ENCODE assay signal across 24 mouse cellular contexts in the genomic region with DNA sequence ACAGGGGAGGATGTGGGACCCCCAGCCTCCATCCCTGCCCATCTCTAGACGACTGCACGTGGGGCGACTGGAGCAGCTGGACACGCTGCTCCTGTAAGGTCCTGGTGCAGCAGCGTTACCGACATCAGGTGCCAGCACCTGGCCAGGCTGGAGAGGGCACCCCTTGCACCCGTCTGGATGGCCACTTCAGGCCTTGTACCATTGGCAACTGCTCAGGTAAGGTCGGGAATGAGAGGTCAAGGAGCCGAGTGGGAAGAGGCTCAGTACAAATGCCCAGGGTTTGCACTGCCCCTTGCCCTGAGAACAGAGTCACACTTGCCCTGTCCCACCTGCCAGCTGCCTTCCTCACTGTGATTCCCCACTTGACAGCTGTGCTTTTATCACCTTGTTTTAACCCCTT. TPM values are rescaled to one million over a fixed set of nuclear protein-coding genes. Genes with fewer than 3 reads are reported as not detected.
A peak's percentile ranks its signal among the peaks of the same experiment; 100 is the strongest.
DNase-seq lines count a peak whose midpoint lies in the region; ATAC-seq lines count a peak whose summit lies in the region.
"Had no signal": no experiment of that assay in that cellular context is flagged by ENCODE, and none has a peak within 500 bp of the region (broad histone marks: within the 10 kb centered on the region; RNA-seq: fewer than 3 reads in every experiment).

No protein-coding gene starts in this region.

- no peak overlapping the region for H3K4me3 ChIP-seq in hindbrain, embryonic 10.5 days
- no peak overlapping the region for H3K4me3 ChIP-seq in hindbrain, embryonic 11.5 days (ENCODE audit: low read depth, low read length)
- H3K4me3 ChIP-seq in neural tube, embryonic 11.5 days (ENCODE audit: low read depth, low read length) = no peak overlapping the region
- no peak overlapping the region for H3K4me3 ChIP-seq in neural tube, embryonic 15.5 days (replicated peaks)
- no peak overlapping the region for H3K4me3 ChIP-seq in forebrain, embryonic 15.5 days
- H3K4me3 ChIP-seq: heart, embryonic 13.5 days; kidney, embryonic 15.5 days; limb, embryonic 10.5 days; limb, embryonic 15.5 days; liver, embryonic 13.5 days; midbrain, embryonic 10.5 days; midbrain, embryonic 15.5 days had no signal

- no peak overlapping the region for H3K9ac ChIP-seq in hindbrain, embryonic 11.5 days (ENCODE audit: low read depth, low read length)
- no peak overlapping the region for H3K9ac ChIP-seq in neural tube, embryonic 11.5 days (ENCODE audit: low read length)
- H3K9ac ChIP-seq in neural tube, embryonic 15.5 days (replicated peaks) = no peak overlapping the region
- no peak overlapping the region for H3K9ac ChIP-seq in forebrain, embryonic 15.5 days (replicated peaks)
- H3K9ac ChIP-seq: heart, embryonic 13.5 days; kidney, embryonic 15.5 days; limb, embryonic 15.5 days; liver, embryonic 13.5 days; lung, embryonic 14.5 days; midbrain, embryonic 15.5 days had no signal

- H3K27me3 ChIP-seq in hindbrain, embryonic 10.5 days (ENCODE audit: insufficient read depth, poor library complexity, severe bottlenecking) = peaks cover 19% of the 10 kb centered on the region
- no peaks in the 10 kb centered on the region for H3K27me3 ChIP-seq in hindbrain, embryonic 11.5 days (ENCODE audit: control insufficient read depth, insufficient read depth, low read length)
- no peaks in the 10 kb centered on the region for H3K27me3 ChIP-seq in neural tube, embryonic 11.5 days (ENCODE audit: control insufficient read depth, insufficient read depth, low read length)
- no peaks in the 10 kb centered on the region for H3K27me3 ChIP-seq in neural tube, embryonic 15.5 days (replicated peaks)
- H3K27me3 ChIP-seq in forebrain, embryonic 15.5 days = no peaks in the 10 kb centered on the region
- H3K27me3 ChIP-seq: limb, embryonic 15.5 days; liver, embryonic 13.5 days; midbrain, embryonic 15.5 days had no signal

- ATAC-seq in hindbrain, embryonic 11.5 days (ENCODE audit: low FRiP score) = no peak
- ATAC-seq in neural tube, embryonic 11.5 days (ENCODE audit: insufficient read depth, low FRiP score, low TSS enrichment) = no peak
- no peak for ATAC-seq in neural tube, embryonic 15.5 days (ENCODE audit: low FRiP score)
- no peak for ATAC-seq in forebrain, embryonic 15.5 days (replicated peaks)
- ATAC-seq: hindbrain, embryonic 16.5 days; midbrain, embryonic 15.5 days had no signal

- H3K27ac ChIP-seq in hindbrain, embryonic 10.5 days = 0 out of 2 replicates have a peak overlapping the region, but pooled peaks have one; percentile 4
- H3K27ac ChIP-seq in hindbrain, embryonic 11.5 days (ENCODE audit: low read depth, low read length) = no peak overlapping the region
- no peak overlapping the region for H3K27ac ChIP-seq in neural tube, embryonic 11.5 days (ENCODE audit: low read depth, low read length)
- H3K27ac ChIP-seq in neural tube, embryonic 15.5 days (replicated peaks) = no peak overlapping the region
- no peak overlapping the region for H3K27ac ChIP-seq in forebrain, embryonic 15.5 days (replicated peaks)
- H3K27ac ChIP-seq: heart, embryonic 13.5 days; kidney, embryonic 15.5 days; limb, embryonic 15.5 days; liver, embryonic 13.5 days; midbrain, embryonic 10.5 days; midbrain, embryonic 15.5 days had no signal

- no peaks in the 10 kb centered on the region for H3K36me3 ChIP-seq in hindbrain, embryonic 10.5 days
- no peaks in the 10 kb centered on the region for H3K36me3 ChIP-seq in hindbrain, embryonic 11.5 days (ENCODE audit: control insufficient read depth, insufficient read depth, low read length)
- H3K36me3 ChIP-seq in neural tube, embryonic 11.5 days (ENCODE audit: control insufficient read depth, insufficient read depth, low read length) = no peaks in the 10 kb centered on the region
- H3K36me3 ChIP-seq in neural tube, embryonic 15.5 days = no peaks in the 10 kb centered on the region
- no peaks in the 10 kb centered on the region for H3K36me3 ChIP-seq in forebrain, embryonic 15.5 days
- H3K36me3 ChIP-seq: G1E; heart, embryonic 13.5 days; kidney, embryonic 15.5 days; limb, embryonic 10.5 days; limb, embryonic 15.5 days; liver, embryonic 13.5 days; midbrain, embryonic 10.5 days; midbrain, embryonic 15.5 days had no signal

- no peak overlapping the region for H3K4me2 ChIP-seq in hindbrain, embryonic 11.5 days (replicated peaks; ENCODE audit: low read depth, low read length)
- no peak overlapping the region for H3K4me2 ChIP-seq in neural tube, embryonic 11.5 days (ENCODE audit: low read depth)
- no peak overlapping the region for H3K4me2 ChIP-seq in neural tube, embryonic 15.5 days
- H3K4me2 ChIP-seq in forebrain, embryonic 15.5 days (replicated peaks) = no peak overlapping the region
- H3K4me2 ChIP-seq: heart, embryonic 13.5 days; kidney, embryonic 15.5 days; limb, embryonic 15.5 days; liver, embryonic 13.5 days; lung, embryonic 14.5 days; midbrain, embryonic 15.5 days had no signal

- H3K4me1 ChIP-seq in hindbrain, embryonic 10.5 days (replicated peaks) = peaks cover 48% of the 10 kb centered on the region
- no peaks in the 10 kb centered on the region; the same call in 1 of the 2 replicates for H3K4me1 ChIP-seq in hindbrain, embryonic 11.5 days (replicated peaks; ENCODE audit: control insufficient read depth, insufficient read depth, low read length)
- H3K4me1 ChIP-seq in neural tube, embryonic 11.5 days (ENCODE audit: control insufficient read depth, insufficient read depth, low read length) = peaks cover 3% of the 10 kb centered on the region; the same call in 1 of the 2 replicates
- peaks cover 9% of the 10 kb centered on the region; the same call in 1 of the 2 replicates for H3K4me1 ChIP-seq in neural tube, embryonic 15.5 days
- peaks cover 4% of the 10 kb centered on the region for H3K4me1 ChIP-seq in forebrain, embryonic 15.5 days
- H3K4me1 ChIP-seq: midbrain, embryonic 15.5 days had no signal

- WGBS in hindbrain, embryonic 10.5 days = 71% methylated on average over 9 of the region's 9 CpGs
- WGBS in hindbrain, embryonic 11.5 days = 69% methylated on average over 9 of the region's 9 CpGs
- WGBS in neural tube, embryonic 11.5 days = 72% methylated on average over 9 of the region's 9 CpGs
- WGBS in neural tube, embryonic 15.5 days = 72% methylated on average over 9 of the region's 9 CpGs
- WGBS in forebrain, embryonic 15.5 days = 70% methylated on average over 9 of the region's 9 CpGs

- no peaks in the 10 kb centered on the region for H3K9me3 ChIP-seq in hindbrain, embryonic 10.5 days
- no peaks in the 10 kb centered on the region for H3K9me3 ChIP-seq in hindbrain, embryonic 11.5 days (ENCODE audit: control insufficient read depth, low read length)
- no peaks in the 10 kb centered on the region for H3K9me3 ChIP-seq in neural tube, embryonic 11.5 days (ENCODE audit: control insufficient read depth, low read length)
- H3K9me3 ChIP-seq in neural tube, embryonic 15.5 days (replicated peaks) = no peaks in the 10 kb centered on the region
- H3K9me3 ChIP-seq in forebrain, embryonic 15.5 days = no peaks in the 10 kb centered on the region
- H3K9me3 ChIP-seq: heart, embryonic 13.5 days; kidney, embryonic 15.5 days; limb, embryonic 10.5 days; limb, embryonic 15.5 days; liver, embryonic 13.5 days; midbrain, embryonic 10.5 days; midbrain, embryonic 15.5 days had no signal

- no peak for DNase-seq in hindbrain, embryonic 10.5 days (ENCODE audit: low spot score)
- no peak for DNase-seq in hindbrain, embryonic 11.5 days (ENCODE audit: low spot score)
- peak; percentile 9 for DNase-seq in neural tube, embryonic 11.5 days (ENCODE audit: low spot score)
- peak; percentile 33 for DNase-seq in lung, postnatal 10 days
- DNase-seq in frontal cortex, postnatal 36 days (ENCODE audit: low spot score in 2 of 2) = no peak
- DNase-seq: adrenal gland, adult 8-10 months; cerebellum, adult 2 months; cerebellum, postnatal 25 days; heart, postnatal 10 days; layer of hippocampus, postnatal 36 days; liver, embryonic 13.5 days; lung, embryonic 14.5 days; right cerebral cortex, adult 18-20 months; thymus, postnatal 14 days had no signal

RNA-seq across cellular contexts. Expression of a gene that starts 43.3 kb away (rescaled TPM):
- polyA plus RNA-seq in hindbrain, embryonic 10.5 days (2016; fragmentation: Nextera tagmentation; extraction: Ambion mirVana) = 0.50 and 0.64 TPM in 2 replicates
- 0.05 and 0.17 TPM in 2 replicates for polyA plus RNA-seq in hindbrain, embryonic 11.5 days (2014; fragmentation: Nextera tagmentation; extraction: Ambion mirVana)
- 0.15 and 0.34 TPM in 2 replicates for polyA plus RNA-seq in neural tube, embryonic 11.5 days (2014; fragmentation: Nextera tagmentation; extraction: Ambion mirVana)
- 0.34 and 0.54 TPM in 2 replicates for polyA plus RNA-seq in neural tube, embryonic 15.5 days (2015; fragmentation: Nextera tagmentation; extraction: Ambion mirVana)
- 0.13 and 0.70 TPM in 2 replicates for polyA plus RNA-seq in forebrain, embryonic 15.5 days (2015; fragmentation: Nextera tagmentation; extraction: Ambion mirVana)
- polyA plus RNA-seq: G1E had no signal

RNA-seq across cellular contexts. Expression of a gene that starts 45.7 kb away (rescaled TPM):
- 12.4 and 16.2 TPM in 2 replicates for polyA plus RNA-seq in hindbrain, embryonic 10.5 days (2016; fragmentation: Nextera tagmentation; extraction: Ambion mirVana)
- polyA plus RNA-seq in hindbrain, embryonic 11.5 days (2014; fragmentation: Nextera tagmentation; extraction: Ambion mirVana) = 13.3 and 14.9 TPM in 2 replicates
- 11.4 and 14.4 TPM in 2 replicates for polyA plus RNA-seq in neural tube, embryonic 11.5 days (2014; fragmentation: Nextera tagmentation; extraction: Ambion mirVana)
- 27.6 and 33.6 TPM in 2 replicates for polyA plus RNA-seq in neural tube, embryonic 15.5 days (2015; fragmentation: Nextera tagmentation; extraction: Ambion mirVana)
- polyA plus RNA-seq in forebrain, embryonic 15.5 days (2015; fragmentation: Nextera tagmentation; extraction: Ambion mirVana) = 30.0 and 34.2 TPM in 2 replicates

RNA-seq across cellular contexts. Expression of a gene that starts 46.1 kb away (rescaled TPM):
- 45.7 and 62.2 TPM in 2 replicates for polyA plus RNA-seq in hindbrain, embryonic 10.5 days (2016; fragmentation: Nextera tagmentation; extraction: Ambion mirVana)
- polyA plus RNA-seq in hindbrain, embryonic 11.5 days (2014; fragmentation: Nextera tagmentation; extraction: Ambion mirVana) = 55.1 and 59.0 TPM in 2 replicates
- polyA plus RNA-seq in neural tube, embryonic 11.5 days (2014; fragmentation: Nextera tagmentation; extraction: Ambion mirVana) = 59.7 and 70.8 TPM in 2 replicates
- polyA plus RNA-seq in neural tube, embryonic 15.5 days (2015; fragmentation: Nextera tagmentation; extraction: Ambion mirVana) = 295 and 349 TPM in 2 replicates
- polyA plus RNA-seq in forebrain, embryonic 15.5 days (2015; fragmentation: Nextera tagmentation; extraction: Ambion mirVana) = 199 and 211 TPM in 2 replicates
- polyA plus RNA-seq: G1E had no signal

Comparison
In these comparisons a context has a peak if more than half of its experiments do, and no peak if none do; other contexts are left out.
1. DNase-seq: peak in neural tube, embryonic 11.5 days (single experiment) and lung, postnatal 10 days (single experiment); none in hindbrain, embryonic 10.5 days (single experiment), hindbrain, embryonic 11.5 days (single experiment) and frontal cortex, postnatal 36 days (0 of 2).